Mouse (Mus musculus) brain, embryonic 14.5 days (tissue): ENCODE measurements at regions not wholly inside any gene's neighbourhood (a gene's known extent, or its start where the extent isn't known, plus 50 kb on each side); places are given as distances from the start of the nearest gene placed in this dataset.

ENCODE experiments used
- CTCF ChIP-seq: fragments of 200-500 bp; IDR thresholded peaks from 2 replicates; pipeline ENCODE4 v1.5.1; 2012; ENCODE audit warnings: inconsistent platforms, mild to moderate bottlenecking, moderate library complexity, borderline replicate concordance; ENCODE audit not compliant: insufficient read depth, insufficient read length; ENCODE audit errors: extremely low read depth
- POLR2A ChIP-seq: fragments of 200-500 bp; IDR thresholded peaks from 2 replicates; pipeline ENCODE4 v1.6.1; 2012; ENCODE audit warnings: mild to moderate bottlenecking, inconsistent platforms, borderline replicate concordance; ENCODE audit not compliant: poor library complexity, insufficient read depth, insufficient read length, severe bottlenecking; ENCODE audit errors: extremely low read depth

DNA sequence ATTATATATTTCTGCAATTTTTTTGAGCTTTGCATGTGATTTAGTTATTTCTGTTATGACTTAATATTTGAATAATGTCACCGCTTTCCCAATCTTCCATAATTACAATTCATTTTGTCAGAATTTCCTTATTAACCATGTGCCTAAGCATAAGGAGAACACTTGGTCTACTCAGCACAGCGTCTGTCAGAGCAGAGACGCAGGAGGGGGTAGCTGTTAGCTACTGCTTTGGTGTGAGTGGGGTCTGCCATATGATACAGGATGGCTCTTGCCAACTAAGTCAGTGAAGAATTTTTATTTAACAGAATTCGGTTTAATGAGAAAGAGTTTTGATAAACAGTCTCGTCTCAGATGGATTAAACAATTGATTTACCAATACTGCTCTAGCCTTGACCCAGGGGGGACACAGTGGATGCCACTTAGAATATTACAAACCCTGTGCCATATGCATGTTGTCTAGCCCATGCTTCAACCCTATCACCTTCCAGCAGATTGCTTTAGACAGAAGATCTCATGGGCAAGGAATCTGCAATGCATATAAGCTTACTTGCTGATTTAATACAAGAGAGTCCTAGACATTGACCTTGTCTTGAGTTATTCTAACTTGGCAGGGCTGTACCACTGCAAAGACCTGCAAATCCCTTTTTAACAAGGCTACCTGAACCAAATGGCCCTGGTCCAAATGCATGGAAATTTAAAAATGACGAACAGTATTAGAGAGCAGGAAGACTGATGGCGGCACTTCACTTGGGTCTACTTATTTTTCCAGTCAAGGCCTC, 434.9 kb downstream of the Rnf144b start:
- TF ChIP-seq POLR2A (no peak), CTCF (no peak)
